9 mouse cellular contexts compared by ENCODE assay signal in genomic region chr17:46521174-46521573, GRCm38 (mm10). TPM values are rescaled to one million over a fixed set of nuclear protein-coding genes. Genes with fewer than 3 reads are reported as not detected.
DNase-seq lines count a peak whose midpoint lies in the region; ATAC-seq lines count a peak whose summit lies in the region.
"Had no signal": no experiment of that assay in that cellular context is flagged by ENCODE, and none has a peak within 500 bp of the region (broad histone marks: within the 10 kb centered on the region; RNA-seq: fewer than 3 reads in every experiment).

No protein-coding gene starts in this region.

- H3K4me2 ChIP-seq in hindbrain, embryonic 14.5 days (replicated peaks): no peak overlapping the region
- peak overlapping the region; percentile 7; the same call in 1 of the 2 replicates for H3K4me2 ChIP-seq in neural tube, embryonic 13.5 days
- H3K4me2 ChIP-seq in neural tube, embryonic 15.5 days: no peak overlapping the region
- 0 out of 2 replicates have a peak overlapping the region, but pooled peaks have one; percentile 44 for H3K4me2 ChIP-seq in intestine, embryonic 16.5 days (ENCODE audit: low read depth, low read length)
- H3K4me2 ChIP-seq: liver, embryonic 15.5 days had no signal

- no peak for ATAC-seq in hindbrain, embryonic 14.5 days (ENCODE audit: low FRiP score)
- ATAC-seq in neural tube, embryonic 13.5 days (ENCODE audit: low read depth): no peak
- ATAC-seq in neural tube, embryonic 15.5 days (ENCODE audit: low FRiP score): no peak
- ATAC-seq in intestine, embryonic 16.5 days: no peak

- 0 out of 2 replicates have a peak, but pooled peaks cover 5% of the 10 kb centered on the region for H3K36me3 ChIP-seq in hindbrain, embryonic 10.5 days
- peaks cover 45% of the 10 kb centered on the region for H3K36me3 ChIP-seq in hindbrain, embryonic 14.5 days (replicated peaks; ENCODE audit: control insufficient read depth, insufficient read depth)
- peaks cover 48% of the 10 kb centered on the region for H3K36me3 ChIP-seq in neural tube, embryonic 13.5 days
- H3K36me3 ChIP-seq in neural tube, embryonic 15.5 days: peaks cover 53% of the 10 kb centered on the region
- H3K36me3 ChIP-seq in intestine, embryonic 16.5 days (ENCODE audit: control insufficient read depth, insufficient read depth, low read length): no peaks in the 10 kb centered on the region
- H3K36me3 ChIP-seq: liver, embryonic 15.5 days had no signal

- peak overlapping the region; percentile 31; the same call in 1 of the 2 replicates for H3K27ac ChIP-seq in hindbrain, embryonic 10.5 days
- no peak overlapping the region for H3K27ac ChIP-seq in hindbrain, embryonic 14.5 days
- H3K27ac ChIP-seq in neural tube, embryonic 13.5 days (replicated peaks): no peak overlapping the region
- H3K27ac ChIP-seq in neural tube, embryonic 15.5 days (replicated peaks): no peak overlapping the region
- H3K27ac ChIP-seq in intestine, embryonic 16.5 days (ENCODE audit: low read length): no peak overlapping the region
- H3K27ac ChIP-seq: liver, embryonic 15.5 days had no signal

- no peak for DNase-seq in hindbrain, embryonic 10.5 days (ENCODE audit: low spot score)
- no peak for DNase-seq in hindbrain, embryonic 14.5 days (ENCODE audit: low spot score)
- DNase-seq in c-Kit-positive CD71-positive TER-119-positive erythroid progenitor cells, embryonic 14.5 days (ENCODE audit: low spot score): no peak
- DNase-seq in retina, embryonic 14.5 days (ENCODE audit: low spot score): no peak
- DNase-seq: right cerebral cortex, postnatal 25 days had no signal

- peaks cover 46% of the 10 kb centered on the region for H3K27me3 ChIP-seq in hindbrain, embryonic 10.5 days (ENCODE audit: insufficient read depth, poor library complexity, severe bottlenecking)
- H3K27me3 ChIP-seq in hindbrain, embryonic 14.5 days (ENCODE audit: control insufficient read depth, insufficient read depth, low read length): no peaks in the 10 kb centered on the region
- H3K27me3 ChIP-seq in neural tube, embryonic 13.5 days: peaks cover 36% of the 10 kb centered on the region
- peaks cover 14% of the 10 kb centered on the region for H3K27me3 ChIP-seq in neural tube, embryonic 15.5 days (replicated peaks)
- peaks cover 12% of the 10 kb centered on the region; the same call in 1 of the 2 replicates for H3K27me3 ChIP-seq in intestine, embryonic 16.5 days (replicated peaks; ENCODE audit: control insufficient read depth, insufficient read depth, low read length)

- no peaks in the 10 kb centered on the region for H3K9me3 ChIP-seq in hindbrain, embryonic 10.5 days
- H3K9me3 ChIP-seq in hindbrain, embryonic 14.5 days (ENCODE audit: control insufficient read depth, low read length): no peaks in the 10 kb centered on the region
- no peaks in the 10 kb centered on the region for H3K9me3 ChIP-seq in neural tube, embryonic 13.5 days
- no peaks in the 10 kb centered on the region for H3K9me3 ChIP-seq in neural tube, embryonic 15.5 days (replicated peaks)
- H3K9me3 ChIP-seq in intestine, embryonic 16.5 days (ENCODE audit: control insufficient read depth, low read length): no peaks in the 10 kb centered on the region
- H3K9me3 ChIP-seq: liver, embryonic 15.5 days had no signal

- WGBS in hindbrain, embryonic 10.5 days: 74% methylated on average over 9 of the region's 9 CpGs
- 77% methylated on average over 9 of the region's 9 CpGs for WGBS in hindbrain, embryonic 14.5 days
- 79% methylated on average over 9 of the region's 9 CpGs for WGBS in neural tube, embryonic 13.5 days
- 79% methylated on average over 9 of the region's 9 CpGs for WGBS in neural tube, embryonic 15.5 days
- 75% methylated on average over 9 of the region's 9 CpGs for WGBS in intestine, embryonic 16.5 days

- peak overlapping the region; percentile 16; the same call in 1 of the 2 replicates for H3K4me3 ChIP-seq in hindbrain, embryonic 10.5 days
- H3K4me3 ChIP-seq in hindbrain, embryonic 14.5 days (replicated peaks; ENCODE audit: low read length): no peak overlapping the region
- H3K4me3 ChIP-seq in neural tube, embryonic 13.5 days: no peak overlapping the region
- H3K4me3 ChIP-seq in neural tube, embryonic 15.5 days (replicated peaks): no peak overlapping the region
- no peak overlapping the region for H3K4me3 ChIP-seq in intestine, embryonic 16.5 days (ENCODE audit: low read length)
- H3K4me3 ChIP-seq: liver, embryonic 15.5 days had no signal

- no peak overlapping the region for H3K9ac ChIP-seq in hindbrain, embryonic 14.5 days
- H3K9ac ChIP-seq in neural tube, embryonic 13.5 days: no peak overlapping the region
- no peak overlapping the region for H3K9ac ChIP-seq in neural tube, embryonic 15.5 days (replicated peaks)
- H3K9ac ChIP-seq in intestine, embryonic 16.5 days (ENCODE audit: low read depth, low read length): peak overlapping the region; percentile 45; the same call in 1 of the 2 replicates
- H3K9ac ChIP-seq: liver, embryonic 15.5 days had no signal

- peaks cover 29% of the 10 kb centered on the region for H3K4me1 ChIP-seq in hindbrain, embryonic 10.5 days (replicated peaks)
- no peaks in the 10 kb centered on the region for H3K4me1 ChIP-seq in hindbrain, embryonic 14.5 days (replicated peaks; ENCODE audit: control insufficient read depth, insufficient read depth, low read length)
- 0 out of 2 replicates have a peak, but pooled peaks cover 7% of the 10 kb centered on the region for H3K4me1 ChIP-seq in neural tube, embryonic 13.5 days (replicated peaks)
- no peaks in the 10 kb centered on the region for H3K4me1 ChIP-seq in neural tube, embryonic 15.5 days
- H3K4me1 ChIP-seq in intestine, embryonic 16.5 days (ENCODE audit: control insufficient read depth, insufficient read depth, low read length): no peaks in the 10 kb centered on the region
- H3K4me1 ChIP-seq: liver, embryonic 15.5 days had no signal

RNA-seq across cellular contexts. Expression of gene Dnph1, which starts 24.7 kb away (rescaled TPM):
- 75.2 and 91.2 TPM in 2 replicates for polyA plus RNA-seq in hindbrain, embryonic 10.5 days (2016; fragmentation: Nextera tagmentation; extraction: Ambion mirVana)
- polyA plus RNA-seq in hindbrain, embryonic 14.5 days (2014; fragmentation: Nextera tagmentation; extraction: Ambion mirVana): 16.0 and 16.6 TPM in 2 replicates
- 19.0 and 19.2 TPM in 2 replicates for polyA plus RNA-seq in neural tube, embryonic 13.5 days (2015; fragmentation: Nextera tagmentation; extraction: Ambion mirVana)
- 13.6 and 22.7 TPM in 2 replicates for polyA plus RNA-seq in neural tube, embryonic 15.5 days (2015; fragmentation: Nextera tagmentation; extraction: Ambion mirVana)
- polyA plus RNA-seq in intestine, embryonic 16.5 days (2015; fragmentation: Nextera tagmentation; extraction: Ambion mirVana): 40.4 and 45.1 TPM in 2 replicates

RNA-seq across cellular contexts. Expression of gene Cul9, which starts 25.0 kb away (rescaled TPM):
- polyA plus RNA-seq in hindbrain, embryonic 10.5 days (2016; fragmentation: Nextera tagmentation; extraction: Ambion mirVana): 4.5 and 7.6 TPM in 2 replicates
- polyA plus RNA-seq in hindbrain, embryonic 14.5 days (2014; fragmentation: Nextera tagmentation; extraction: Ambion mirVana): 14.6 and 14.7 TPM in 2 replicates
- polyA plus RNA-seq in neural tube, embryonic 13.5 days (2015; fragmentation: Nextera tagmentation; extraction: Ambion mirVana): 16.4 and 17.0 TPM in 2 replicates
- 17.3 and 22.6 TPM in 2 replicates for polyA plus RNA-seq in neural tube, embryonic 15.5 days (2015; fragmentation: Nextera tagmentation; extraction: Ambion mirVana)
- polyA plus RNA-seq in intestine, embryonic 16.5 days (2015; fragmentation: Nextera tagmentation; extraction: Ambion mirVana): 2.8 and 3.0 TPM in 2 replicates

RNA-seq across cellular contexts. Expression of gene Ttbk1, which starts 33.7 kb away (rescaled TPM):
- 1.4 and 2.1 TPM in 2 replicates for polyA plus RNA-seq in hindbrain, embryonic 10.5 days (2016; fragmentation: Nextera tagmentation; extraction: Ambion mirVana)
- polyA plus RNA-seq in hindbrain, embryonic 14.5 days (2014; fragmentation: Nextera tagmentation; extraction: Ambion mirVana): 6.5 and 7.7 TPM in 2 replicates
- polyA plus RNA-seq in neural tube, embryonic 13.5 days (2015; fragmentation: Nextera tagmentation; extraction: Ambion mirVana): 6.0 and 6.9 TPM in 2 replicates
- polyA plus RNA-seq in neural tube, embryonic 15.5 days (2015; fragmentation: Nextera tagmentation; extraction: Ambion mirVana): 5.5 and 7.8 TPM in 2 replicates
- 0.15 and 0.16 TPM in 2 replicates for polyA plus RNA-seq in intestine, embryonic 16.5 days (2015; fragmentation: Nextera tagmentation; extraction: Ambion mirVana)

RNA-seq across cellular contexts. Expression of gene Srf, which starts 34.8 kb away (rescaled TPM):
- polyA plus RNA-seq in hindbrain, embryonic 10.5 days (2016; fragmentation: Nextera tagmentation; extraction: Ambion mirVana): 5.9 and 7.8 TPM in 2 replicates
- 5.2 and 6.5 TPM in 2 replicates for polyA plus RNA-seq in hindbrain, embryonic 14.5 days (2014; fragmentation: Nextera tagmentation; extraction: Ambion mirVana)
- 4.7 and 5.4 TPM in 2 replicates for polyA plus RNA-seq in neural tube, embryonic 13.5 days (2015; fragmentation: Nextera tagmentation; extraction: Ambion mirVana)
- polyA plus RNA-seq in neural tube, embryonic 15.5 days (2015; fragmentation: Nextera tagmentation; extraction: Ambion mirVana): 2.5 and 6.4 TPM in 2 replicates
- 4.9 and 5.9 TPM in 2 replicates for polyA plus RNA-seq in intestine, embryonic 16.5 days (2015; fragmentation: Nextera tagmentation; extraction: Ambion mirVana)

Comparison
In these comparisons a context has a peak if more than half of its experiments do, and no peak if none do; other contexts are left out.
1. H3K4me2 ChIP-seq: peak in neural tube, embryonic 13.5 days (single experiment) and intestine, embryonic 16.5 days (single experiment); none in hindbrain, embryonic 14.5 days (single experiment) and neural tube, embryonic 15.5 days (single experiment).